Mouse (Mus musculus): ENCODE measurements around the gene Irs2. TPM values are rescaled to one million over a fixed set of nuclear protein-coding genes. Genes with fewer than 3 reads are reported as not detected.

The Irs2 gene
- total RNA-seq, 2 experiments from 2014 or later: 54.8 to 66.0 TPM

- DNase-seq (ENCODE audit: low spot score in 2 of 2): peak in 1 of 2 experiments; percentile 39
Measured at GRCm38 (mm10) chr8:10965401-10966117, 42.7 kb downstream of the Irs2 start.

GRCm38 (mm10) chr8:10964511-10965099 lies 43.7 kb downstream of the Irs2 start:
- intact Hi-C loops (cut with DNase I): no loop called here
- peak in 1 of 2 experiments; percentile 25 for DNase-seq (ENCODE audit: low spot score in 2 of 2)

More at GRCm38 (mm10) chr8:10965401-10966117, 42.7 kb downstream of the Irs2 start:
- intact Hi-C loops (cut with DNase I): no loop called here

- no peak for DNase-seq (ENCODE audit: low spot score in 2 of 2)
- intact Hi-C loops (cut with DNase I): no loop called here
Measured at GRCm38 (mm10) chr8:10961989-10962388, 46.3 kb downstream of the Irs2 start.

- intact Hi-C loops (cut with DNase I): no loop called here
- DNase-seq (ENCODE audit: low spot score in 2 of 2): peak in 1 of 2 experiments; percentile 42
Measured at GRCm38 (mm10) chr8:10960277-10960819, 47.9 kb downstream of the Irs2 start.

- DNase-seq (ENCODE audit: low spot score in 2 of 2): peak in 1 of 2 experiments; percentile 14
- intact Hi-C loops (cut with DNase I): no loop called here
Measured at GRCm38 (mm10) chr8:10957292-10957955, 50.8 kb downstream of the Irs2 start.

- intact Hi-C loops (cut with DNase I): no loop called here
Measured at GRCm38 (mm10) chr8:10953346-10954053, 54.8 kb downstream of the Irs2 start.

GRCm38 (mm10) chr8:10952706-10953105 lies 55.6 kb downstream of the Irs2 start:
- intact Hi-C loops (cut with DNase I): no loop called here
- no peak for DNase-seq (ENCODE audit: low spot score in 2 of 2)

More at GRCm38 (mm10) chr8:10953346-10954053, 54.8 kb downstream of the Irs2 start:
- DNase-seq (ENCODE audit: low spot score in 2 of 2): peak; percentile 41 to 59

GRCm38 (mm10) chr8:10952235-10952634 lies 56.0 kb downstream of the Irs2 start:
- DNase-seq (ENCODE audit: low spot score in 2 of 2): no peak
- intact Hi-C loops (cut with DNase I): no loop called here

GRCm38 (mm10) chr8:10951567-10951966 lies 56.7 kb downstream of the Irs2 start:
- intact Hi-C loops (cut with DNase I): no loop called here
- no peak for DNase-seq (ENCODE audit: low spot score in 2 of 2)

- DNase-seq (ENCODE audit: low spot score in 2 of 2): peak; percentile 79 to 84
- intact Hi-C loops (cut with DNase I): loop anchor here (5.0 kb wide), 1 partner anchor 114 kb away; no protein-coding TSS in a partner anchor
Measured at GRCm38 (mm10) chr8:10945939-10946740, 62.1 kb downstream of the Irs2 start.

- intact Hi-C loops (cut with DNase I): loop anchor here (5.0 kb wide), 1 partner anchor 113 kb away; no protein-coding TSS in a partner anchor
Measured at GRCm38 (mm10) chr8:10945490-10945889, 62.8 kb downstream of the Irs2 start.

GRCm38 (mm10) chr8:10943314-10944060 lies 64.8 kb downstream of the Irs2 start:
- intact Hi-C loops (cut with DNase I): no loop called here
- DNase-seq (ENCODE audit: low spot score in 2 of 2): no peak

More at GRCm38 (mm10) chr8:10945490-10945889, 62.8 kb downstream of the Irs2 start:
- DNase-seq (ENCODE audit: low spot score in 2 of 2): no peak

GRCm38 (mm10) chr8:10939883-10940282 lies 68.4 kb downstream of the Irs2 start:
- no peak for DNase-seq (ENCODE audit: low spot score in 2 of 2)
- intact Hi-C loops (cut with DNase I): no loop called here

GRCm38 (mm10) chr8:10939210-10939782 lies 69.0 kb downstream of the Irs2 start:
- no peak for DNase-seq (ENCODE audit: low spot score in 2 of 2)
- intact Hi-C loops (cut with DNase I): no loop called here

- intact Hi-C loops (cut with DNase I): no loop called here
- DNase-seq (ENCODE audit: low spot score in 2 of 2): no peak
Measured at GRCm38 (mm10) chr8:10938284-10938683, 70.0 kb downstream of the Irs2 start.

GRCm38 (mm10) chr8:10936646-10937045 lies 71.6 kb downstream of the Irs2 start:
- intact Hi-C loops (cut with DNase I): no loop called here
- DNase-seq (ENCODE audit: low spot score in 2 of 2): no peak

- DNase-seq (ENCODE audit: low spot score in 2 of 2): no peak
- intact Hi-C loops (cut with DNase I): no loop called here
Measured at GRCm38 (mm10) chr8:10935231-10935630, 73.0 kb downstream of the Irs2 start.
